Mouse (Mus musculus) liver, postnatal 0 days (tissue): ENCODE data around the gene Map4k4. TPM values are rescaled to one million over a fixed set of nuclear protein-coding genes. Genes with fewer than 3 reads are reported as not detected.

ENCODE experiments used
- ATAC-seq: fragments of 200-750 bp; cut with Nextera tagmentation; 2 replicates; pipeline ENCODE4 v1.8.0; 2017; ENCODE audit warnings: mild to moderate bottlenecking, moderate library complexity
- DNase-seq: peaks from one replicate; pipeline ENCODE4 v3.0.0-alpha.2; 2016
- H3K27ac ChIP-seq: fragments of 300-500 bp; sonication (generic); 2 replicates; pipeline ENCODE4 v1.5.1; 2014; ENCODE audit warnings: antibody characterized with exemption, moderate library complexity, mild to moderate bottlenecking, low read depth
- H3K27me3 ChIP-seq: fragments of 300-500 bp; sonication (generic); 2 replicates; pipeline ENCODE4 v1.6.1; 2014; ENCODE audit warnings: low read length, control low read depth, mixed read lengths; ENCODE audit not compliant: insufficient read depth
- H3K36me3 ChIP-seq: fragments of 300-500 bp; sonication (generic); replicated peaks from 2 replicates; pipeline ENCODE4 v1.6.1; 2014; ENCODE audit warnings: mild to moderate bottlenecking, control low read depth, low read length, moderate library complexity, mixed read lengths; ENCODE audit not compliant: insufficient read depth
- H3K4me1 ChIP-seq: fragments of 300-500 bp; sonication (generic); 2 replicates; pipeline ENCODE4 v1.6.1; 2014; ENCODE audit warnings: antibody characterized with exemption, mild to moderate bottlenecking, control low read depth; ENCODE audit not compliant: insufficient read depth
- H3K4me2 ChIP-seq: fragments of 300-500 bp; sonication (generic); 2 replicates; pipeline ENCODE4 v1.6.1; 2014; ENCODE audit warnings: low read depth, mild to moderate bottlenecking, low read length, moderate library complexity, mixed read lengths
- H3K4me3 ChIP-seq: fragments of 300-500 bp; sonication (generic); 2 replicates; pipeline ENCODE4 v1.5.1; 2014; ENCODE audit warnings: low read depth, low read length
- H3K9ac ChIP-seq: fragments of 300-500 bp; sonication (generic); replicated peaks from 2 replicates; pipeline ENCODE4 v1.6.1; 2014; ENCODE audit warnings: mild to moderate bottlenecking, moderate library complexity
- H3K9me3 ChIP-seq: fragments of 300-500 bp; sonication (generic); 2 replicates; pipeline ENCODE4 v1.6.1; 2016; ENCODE audit warnings: mild to moderate bottlenecking, control low read depth, low read length, mixed read lengths
- CTCF ChIP-seq: sonication (generic); IDR thresholded peaks from 2 replicates; pipeline ENCODE4 v1.5.1; 2016; ENCODE audit warnings: antibody characterized with exemption, low read depth
- EP300 ChIP-seq: IDR thresholded peaks from 2 replicates; pipeline ENCODE4 v1.6.1; 2016; ENCODE audit warnings: antibody characterized with exemption, low read depth, mild to moderate bottlenecking
- WGBS: fragments of 180-500 bp; shearing (Covaris S2); extraction: QIAGEN DNeasy Blood & Tissue Kit; methylation state at CpG from one replicate; pipeline ENCODE4 v1.1.7; 2014; ENCODE audit not compliant: insufficient replicate concordance; 5-methylcytosine and 5-hydroxymethylcytosine counted together
- polyA plus RNA-seq: library from polyadenylated mRNA; unstranded; fragments of >200 nt; fragmentation: Nextera tagmentation; extraction: Ambion mirVana; gene quantifications from 2 replicates; pipeline ENCODE4 v1.2.1, GENCODE M21; 2015

The Map4k4 gene
- polyA plus RNA-seq, 1 experiment from 2014 or later: 4.2 TPM

- Histone ChIP-seq H3K4me2 (peak overlapping the region; percentile 81), H3K4me1 (peaks cover 28% of the 10 kb centered on the region), H3K4me3 (peak overlapping the region; percentile 80), H3K27ac (peak overlapping the region; percentile 94), H3K27me3 (0 out of 2 replicates have a peak, but pooled peaks cover 3% of the 10 kb centered on the region), H3K36me3 (0 out of 2 replicates have a peak, but pooled peaks cover 4% of the 10 kb centered on the region), H3K9me3 (no peaks in the 10 kb centered on the region), H3K9ac (peak overlapping the region; percentile 88)
- whole genome bisulfite sequencing: 15% methylated on average over 3 of the region's 3 CpGs
- TF ChIP-seq CTCF: no peak
- no peak for DNase-seq
- no peak for ATAC-seq
Observed at GRCm38 (mm10) chr1:39902704-39903151, 2.0 kb downstream of the Map4k4 start.

DNA sequence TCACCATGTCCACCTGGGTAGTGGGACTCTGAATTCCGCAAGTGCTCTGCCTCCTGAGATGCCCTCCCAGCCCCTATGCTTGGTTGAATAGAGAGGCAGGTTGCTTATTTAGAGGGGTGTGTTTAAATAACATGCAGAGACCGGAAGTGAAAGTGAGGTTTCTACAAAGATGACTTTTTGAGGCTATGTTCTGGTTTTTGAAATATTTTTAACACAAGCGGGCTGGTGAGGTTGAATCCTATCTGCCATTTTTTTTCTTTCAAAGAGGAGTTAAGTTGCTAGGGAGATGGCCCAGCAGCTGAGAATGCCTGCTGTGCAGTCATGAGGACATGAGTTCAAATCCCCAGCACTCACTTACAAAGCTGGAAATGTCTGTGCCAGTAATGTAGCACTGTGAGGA is 4.0 kb downstream of the Map4k4 start:
- Histone ChIP-seq H3K27ac (no peak overlapping the region), H3K9ac (no peak overlapping the region), H3K27me3 (0 out of 2 replicates have a peak, but pooled peaks cover 3% of the 10 kb centered on the region), H3K4me1 (peaks cover 32% of the 10 kb centered on the region), H3K9me3 (no peaks in the 10 kb centered on the region), H3K4me3 (no peak overlapping the region), H3K36me3 (0 out of 2 replicates have a peak, but pooled peaks cover 4% of the 10 kb centered on the region), H3K4me2 (no peak overlapping the region)
- WGBS: 73% methylated on average over 3 of the region's 3 CpGs
- DNase-seq (no peak), ATAC-seq (no peak)
- no peak for TF ChIP-seq EP300
- no peak for TF ChIP-seq CTCF

- no peak overlapping the region for H3K27ac ChIP-seq
- ATAC-seq: no peak
- no peak overlapping the region for H3K9ac ChIP-seq
- 61% methylated on average over 11 of the region's 11 CpGs for WGBS
- no peak for DNase-seq
- TF ChIP-seq EP300 (no peak), CTCF (no peak)
- H3K9me3 ChIP-seq: no peaks in the 10 kb centered on the region
- H3K27me3 ChIP-seq: no peaks in the 10 kb centered on the region
- H3K36me3 ChIP-seq: 0 out of 2 replicates have a peak, but pooled peaks cover 4% of the 10 kb centered on the region
- H3K4me3 ChIP-seq: no peak overlapping the region
- peaks cover 25% of the 10 kb centered on the region for H3K4me1 ChIP-seq
- no peak overlapping the region for H3K4me2 ChIP-seq
Observed at GRCm38 (mm10) chr1:39906921-39907320, 6.2 kb downstream of the Map4k4 start.

DNA sequence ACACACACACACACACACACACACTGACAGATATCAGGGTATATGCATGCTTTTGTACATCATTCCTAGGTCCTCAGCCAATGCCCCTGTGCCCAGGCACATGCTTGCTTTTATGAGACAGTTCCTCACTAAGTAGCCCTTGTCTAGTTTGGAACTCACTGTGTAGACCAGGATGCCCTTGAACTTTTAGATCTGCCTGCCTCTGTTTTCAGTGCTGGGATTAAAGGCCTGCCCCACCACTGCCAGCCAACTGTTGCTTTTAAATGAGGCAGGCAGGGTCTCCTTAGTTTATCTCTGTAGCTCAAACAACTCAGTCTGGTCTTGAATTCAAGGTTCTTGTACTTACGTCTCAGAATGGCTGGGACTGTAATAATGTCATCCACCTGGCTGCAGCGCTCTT is 8.3 kb downstream of the Map4k4 start:
- Histone ChIP-seq H3K4me1 (peaks cover 18% of the 10 kb centered on the region), H3K36me3 (0 out of 2 replicates have a peak, but pooled peaks cover 8% of the 10 kb centered on the region), H3K4me2 (no peak overlapping the region), H3K4me3 (no peak overlapping the region), H3K9ac (no peak overlapping the region), H3K27ac (no peak overlapping the region), H3K9me3 (no peaks in the 10 kb centered on the region), H3K27me3 (no peaks in the 10 kb centered on the region)
- WGBS: 87% methylated on average over 2 of the region's 2 CpGs
- DNase-seq: no peak
- TF ChIP-seq EP300 (no peak), CTCF (no peak)
- no peak for ATAC-seq

DNA sequence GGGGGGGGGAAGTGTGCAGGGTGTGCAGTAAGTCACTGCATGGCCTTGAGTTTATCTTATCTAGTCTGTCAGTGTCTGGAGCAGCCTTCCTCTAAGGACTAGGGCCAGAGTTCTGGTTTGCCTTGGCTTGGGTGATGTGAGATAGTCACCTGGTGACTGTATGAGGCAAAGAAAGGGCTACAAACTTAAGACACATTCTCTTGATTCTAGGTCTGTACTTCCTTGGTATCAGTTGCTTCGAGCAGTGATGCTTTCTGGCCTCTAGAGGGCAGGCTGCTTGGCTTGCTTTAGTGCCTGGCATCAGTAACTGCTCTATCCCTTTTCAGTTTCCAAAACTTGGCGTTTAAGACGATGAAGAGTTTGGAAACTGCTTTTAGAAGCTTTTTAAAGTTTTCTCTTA is 10.7 kb downstream of the Map4k4 start:
- TF ChIP-seq CTCF (peak; percentile 84), EP300 (no peak)
- ATAC-seq (peak; percentile 36; the same call in 1 of the 2 replicates), DNase-seq (no peak)
- no peak overlapping the region for H3K4me3 ChIP-seq
- no peak overlapping the region for H3K4me2 ChIP-seq
- 39% methylated on average over 3 of the region's 3 CpGs for WGBS
- no peaks in the 10 kb centered on the region for H3K27me3 ChIP-seq
- no peak overlapping the region for H3K27ac ChIP-seq
- no peaks in the 10 kb centered on the region for H3K9me3 ChIP-seq
- H3K36me3 ChIP-seq: peaks cover 4% of the 10 kb centered on the region; the same call in 1 of the 2 replicates
- peaks cover 13% of the 10 kb centered on the region for H3K4me1 ChIP-seq
- no peak overlapping the region for H3K9ac ChIP-seq

- peaks cover 10% of the 10 kb centered on the region for H3K4me1 ChIP-seq
- no peak overlapping the region for H3K4me2 ChIP-seq
- H3K9ac ChIP-seq: no peak overlapping the region
- no peaks in the 10 kb centered on the region for H3K9me3 ChIP-seq
- no peak for TF ChIP-seq EP300
- no peak overlapping the region for H3K27ac ChIP-seq
- H3K27me3 ChIP-seq: no peaks in the 10 kb centered on the region
- no peak overlapping the region for H3K4me3 ChIP-seq
- peaks cover 4% of the 10 kb centered on the region; the same call in 1 of the 2 replicates for H3K36me3 ChIP-seq
- DNase-seq: no peak
- 66% methylated on average over 4 of the region's 4 CpGs for WGBS
- no peak for ATAC-seq
Observed at GRCm38 (mm10) chr1:39913256-39913655, 12.5 kb downstream of the Map4k4 start.

- Histone ChIP-seq H3K27ac (no peak overlapping the region), H3K36me3 (peaks cover 4% of the 10 kb centered on the region; the same call in 1 of the 2 replicates), H3K4me2 (no peak overlapping the region), H3K27me3 (no peaks in the 10 kb centered on the region), H3K9me3 (no peaks in the 10 kb centered on the region), H3K4me3 (no peak overlapping the region), H3K9ac (no peak overlapping the region), H3K4me1 (peaks cover 22% of the 10 kb centered on the region)
- no peak for ATAC-seq
- WGBS: 83% methylated on average over 4 of the region's 4 CpGs
- no peak for DNase-seq
- no peak for TF ChIP-seq EP300
- TF ChIP-seq CTCF: no peak
Observed at GRCm38 (mm10) chr1:39916144-39916543, 15.4 kb downstream of the Map4k4 start.
